Mouse (Mus musculus): ENCODE results near the gene Nek4. TPM values are rescaled to one million over a fixed set of nuclear protein-coding genes. Genes with fewer than 3 reads are reported as not detected.

Nek4 gene
- polyA plus RNA-seq, 1 experiment from 2014 or later, result 18.6 TPM

GRCm38 (mm10) chr14:31025785-31026184, 74.6 kb downstream of the Nek4 start:
- H3K36me3 ChIP-seq, result peaks cover 89% of the 10 kb centered on the region

More at GRCm38 (mm10) chr14:31025785-31026184, 74.6 kb downstream of the Nek4 start:
- Histone ChIP-seq H3K27ac (no peak overlapping the region), H3K4me3 (no peak overlapping the region), H3K9me3 (no peaks in the 10 kb centered on the region), H3K4me1 (replicated peaks) (peaks cover 7% of the 10 kb centered on the region), H3K27me3 (ENCODE audit: insufficient read depth, poor library complexity, severe bottlenecking) (no peaks in the 10 kb centered on the region)
- 74% methylated on average over 3 of the region's 3 CpGs for WGBS
- DNase-seq (ENCODE audit: low spot score), result no peak

Other genes with a start within 250 kb of the Nek4 start
- 17.8 and 20.8 TPM in 2 replicates for gene Sfmbt1, start 236.5 kb upstream of the Nek4 start, polyA plus RNA-seq (2016; fragmentation: Nextera tagmentation; extraction: Ambion mirVana)
- 22.4 and 26.3 TPM in 2 replicates for gene Tmem110, start 125.8 kb upstream of the Nek4 start, polyA plus RNA-seq (2016; fragmentation: Nextera tagmentation; extraction: Ambion mirVana)
- 0.29 and 0.39 TPM in 2 replicates for gene Mustn1, start 72.2 kb upstream of the Nek4 start, polyA plus RNA-seq (2016; fragmentation: Nextera tagmentation; extraction: Ambion mirVana)
- gene Itih4, start 64.9 kb upstream of the Nek4 start, polyA plus RNA-seq (2016; fragmentation: Nextera tagmentation; extraction: Ambion mirVana), result not detected in 2 replicates
- 0.37 and 0.49 TPM in 2 replicates for gene Itih3, start 27.6 kb upstream of the Nek4 start, polyA plus RNA-seq (2016; fragmentation: Nextera tagmentation; extraction: Ambion mirVana)
- not detected in 2 replicates for gene Itih1, start 8.1 kb upstream of the Nek4 start, polyA plus RNA-seq (2016; fragmentation: Nextera tagmentation; extraction: Ambion mirVana)
- 45.7 and 53.7 TPM in 2 replicates for gene Glt8d1, start 50.0 kb downstream of the Nek4 start, polyA plus RNA-seq (2016; fragmentation: Nextera tagmentation; extraction: Ambion mirVana)
- 278 and 290 TPM in 2 replicates for gene Spcs1, start 50.3 kb downstream of the Nek4 start, polyA plus RNA-seq (2016; fragmentation: Nextera tagmentation; extraction: Ambion mirVana)
- gene Pbrm1, start 67.8 kb downstream of the Nek4 start, polyA plus RNA-seq (2016; fragmentation: Nextera tagmentation; extraction: Ambion mirVana), result 130 and 148 TPM in 2 replicates
- gene Gnl3, start 67.8 kb downstream of the Nek4 start, polyA plus RNA-seq (2016; fragmentation: Nextera tagmentation; extraction: Ambion mirVana), result 76.6 and 119 TPM in 2 replicates
- gene Smim4, start 177.6 kb downstream of the Nek4 start, polyA plus RNA-seq (2016; fragmentation: Nextera tagmentation; extraction: Ambion mirVana), result 67.8 and 74.2 TPM in 2 replicates
- gene Nt5dc2, start 179.7 kb downstream of the Nek4 start, polyA plus RNA-seq (2016; fragmentation: Nextera tagmentation; extraction: Ambion mirVana), result 610 and 619 TPM in 2 replicates
- 23.0 and 25.7 TPM in 2 replicates for gene Stab1, start 217.3 kb downstream of the Nek4 start, polyA plus RNA-seq (2016; fragmentation: Nextera tagmentation; extraction: Ambion mirVana)

All from hindbrain, embryonic 10.5 days (tissue).